ENCODE assay signal across 9 mouse cellular contexts in the genomic region with DNA sequence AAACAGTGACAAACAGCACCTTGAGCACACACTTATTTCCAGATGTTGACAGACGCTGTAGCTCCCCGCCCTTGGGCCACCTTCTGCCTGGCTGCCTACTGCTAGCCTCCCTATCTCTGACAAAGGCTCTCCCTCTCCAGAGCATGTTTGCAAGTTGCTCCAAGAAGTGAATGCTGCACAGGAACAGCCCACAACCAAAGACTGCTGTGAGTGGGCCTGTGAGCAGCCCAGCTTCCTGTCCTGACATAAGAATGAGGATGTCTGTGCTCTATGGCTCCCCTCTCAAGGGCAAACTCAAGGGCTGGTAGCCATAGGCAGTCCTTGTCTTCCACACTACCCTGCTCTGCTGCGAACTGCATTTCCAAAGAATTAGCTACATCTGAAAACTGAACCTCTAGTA.
DNase-seq lines count a peak whose midpoint lies in the region; ATAC-seq and TF ChIP-seq lines count a peak whose summit lies in the region.
"Had no signal": no experiment of that assay in that cellular context is flagged by ENCODE, and none has a peak within 500 bp of the region (broad histone marks: within the 10 kb centered on the region; RNA-seq: fewer than 3 reads in every experiment).

No protein-coding gene starts in this region.

- no peaks in the 10 kb centered on the region for H3K27me3 ChIP-seq in kidney, embryonic 14.5 days (ENCODE audit: control insufficient read depth, insufficient read depth, low read length)
- no peaks in the 10 kb centered on the region for H3K27me3 ChIP-seq in intestine, embryonic 16.5 days (replicated peaks; ENCODE audit: control insufficient read depth, insufficient read depth, low read length)
- no peaks in the 10 kb centered on the region for H3K27me3 ChIP-seq in stomach, postnatal 0 days (ENCODE audit: control insufficient read depth, insufficient read depth, low read length)

- H3K27ac ChIP-seq in kidney, embryonic 14.5 days (ENCODE audit: low read depth, low read length) = peak overlapping the region; percentile 84
- H3K27ac ChIP-seq in intestine, embryonic 16.5 days (ENCODE audit: low read length) = peak overlapping the region; percentile 80
- peak overlapping the region; percentile 63 for H3K27ac ChIP-seq in stomach, postnatal 0 days (replicated peaks)
- H3K27ac ChIP-seq: macrophage had no signal

- TF ChIP-seq CTCF in stomach, postnatal 0 days (IDR thresholded peaks at IDR 0.05; ENCODE audit: low read depth) = no peak

- DNase-seq in kidney, postnatal 14 days = no peak
- DNase-seq in thymus, postnatal 4 days = peak; percentile 23
- DNase-seq in thymus, postnatal 10 days (ENCODE audit: low spot score in 2 of 2) = no peak
- peak; percentile 40 for DNase-seq in stomach, postnatal 0 days (ENCODE audit: low spot score)
- DNase-seq in MN1 (ENCODE audit: low spot score) = no peak
- DNase-seq in layer of hippocampus, adult 9-10 months (ENCODE audit: low spot score) = no peak

- no peak for TF ChIP-seq EP300 in stomach, postnatal 0 days (optimal IDR thresholded peaks at IDR 0.05)

- no peak for ATAC-seq in kidney, embryonic 14.5 days (ENCODE audit: low FRiP score, low TSS enrichment)
- ATAC-seq in intestine, embryonic 16.5 days = no peak
- no peak for ATAC-seq in stomach, postnatal 0 days (ENCODE audit: low FRiP score, low TSS enrichment)

- H3K9ac ChIP-seq in kidney, embryonic 14.5 days (ENCODE audit: low read depth, low read length) = no peak overlapping the region; the same call in 1 of the 2 replicates
- no peak overlapping the region; the same call in 1 of the 2 replicates for H3K9ac ChIP-seq in intestine, embryonic 16.5 days (ENCODE audit: low read depth, low read length)
- H3K9ac ChIP-seq in stomach, postnatal 0 days (ENCODE audit: low read length) = no peak overlapping the region

- H3K9me3 ChIP-seq in kidney, embryonic 14.5 days (ENCODE audit: control insufficient read depth, low read length) = no peaks in the 10 kb centered on the region
- no peaks in the 10 kb centered on the region for H3K9me3 ChIP-seq in intestine, embryonic 16.5 days (ENCODE audit: control insufficient read depth, low read length)
- H3K9me3 ChIP-seq in stomach, postnatal 0 days (ENCODE audit: control insufficient read depth, low read length) = no peaks in the 10 kb centered on the region

- WGBS in kidney, embryonic 14.5 days = 82% methylated on average over 3 of the region's 3 CpGs
- 81% methylated on average over 3 of the region's 3 CpGs for WGBS in intestine, embryonic 16.5 days
- 70% methylated on average over 3 of the region's 3 CpGs for WGBS in stomach, postnatal 0 days

- H3K4me3 ChIP-seq in kidney, embryonic 14.5 days (ENCODE audit: low read length) = no peak overlapping the region
- H3K4me3 ChIP-seq in intestine, embryonic 16.5 days (ENCODE audit: low read length) = no peak overlapping the region
- H3K4me3 ChIP-seq in stomach, postnatal 0 days (ENCODE audit: low read depth, low read length) = no peak overlapping the region

- no peak overlapping the region for H3K4me2 ChIP-seq in kidney, embryonic 14.5 days (replicated peaks; ENCODE audit: low read depth, low read length)
- H3K4me2 ChIP-seq in intestine, embryonic 16.5 days (ENCODE audit: low read depth, low read length) = no peak overlapping the region
- no peak overlapping the region for H3K4me2 ChIP-seq in stomach, postnatal 0 days (replicated peaks; ENCODE audit: low read depth)

- peaks cover 15% of the 10 kb centered on the region for H3K36me3 ChIP-seq in kidney, embryonic 14.5 days (ENCODE audit: control insufficient read depth, insufficient read depth, low read length)
- peaks cover 6% of the 10 kb centered on the region; the same call in 1 of the 2 replicates for H3K36me3 ChIP-seq in intestine, embryonic 16.5 days (ENCODE audit: control insufficient read depth, insufficient read depth, low read length)
- peaks cover 3% of the 10 kb centered on the region; the same call in 1 of the 2 replicates for H3K36me3 ChIP-seq in stomach, postnatal 0 days (ENCODE audit: control insufficient read depth, insufficient read depth, low read length)

- H3K4me1 ChIP-seq in kidney, embryonic 14.5 days (ENCODE audit: control insufficient read depth, insufficient read depth, low read length) = peaks cover 13% of the 10 kb centered on the region
- peaks cover 18% of the 10 kb centered on the region for H3K4me1 ChIP-seq in intestine, embryonic 16.5 days (ENCODE audit: control insufficient read depth, insufficient read depth, low read length)
- peaks cover 8% of the 10 kb centered on the region; the same call in 1 of the 2 replicates for H3K4me1 ChIP-seq in stomach, postnatal 0 days (replicated peaks; ENCODE audit: control insufficient read depth, insufficient read depth)

Comparison
In these comparisons a context has a peak if more than half of its experiments do, and no peak if none do; other contexts are left out.
1. DNase-seq: peak in thymus, postnatal 4 days (single experiment) and stomach, postnatal 0 days (single experiment); none in kidney, postnatal 14 days (single experiment), thymus, postnatal 10 days (0 of 2), MN1 (single experiment) and layer of hippocampus, adult 9-10 months (single experiment).
2. Peak in every context shown above with its lines, with median percentiles within 50 percentile points of each other: H3K27ac ChIP-seq.